Mouse (Mus musculus): Measurements from ENCODE around the gene Igf2bp1.

DNA sequence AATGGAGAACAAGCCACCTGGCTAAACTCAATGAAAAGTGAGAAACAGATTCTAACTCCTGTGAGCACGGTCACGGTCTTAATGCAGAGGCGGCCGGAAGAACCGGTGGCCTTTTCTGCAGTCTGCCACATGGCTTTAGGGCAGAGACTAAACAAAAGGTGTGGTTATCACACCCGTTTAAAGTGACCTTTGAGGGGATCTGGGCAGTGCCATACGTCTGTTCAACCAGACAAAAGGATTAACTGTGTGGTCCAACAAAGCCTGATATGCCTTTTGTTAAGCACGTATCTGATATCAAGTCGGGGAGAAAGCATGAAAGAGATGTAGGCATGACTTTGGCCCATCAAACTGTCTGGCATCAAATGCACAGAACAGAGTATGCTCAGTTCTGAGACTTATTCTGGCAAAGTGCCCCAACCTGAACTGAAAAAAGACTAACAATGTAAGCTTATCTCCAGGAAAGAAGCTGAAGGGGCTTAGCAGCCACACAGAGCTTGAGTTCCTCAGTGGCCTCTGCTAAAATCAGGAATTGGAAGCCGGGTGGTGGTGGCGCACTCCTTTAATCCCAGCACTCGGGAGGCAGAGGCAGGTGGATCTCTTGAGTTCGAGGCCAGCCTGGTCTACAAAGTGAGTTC lies 59.8 kb downstream of the Igf2bp1 start:
- TF ChIP-seq CTCF (conservative IDR thresholded peaks at IDR 0.05 in 1 of 2, IDR thresholded peaks at IDR 0.05 in 1 of 2; ENCODE audit: low read depth in 2 of 2, low read length in 2 of 2) = no peak
- TF ChIP-seq E2F4 (IDR thresholded peaks at IDR 0.05; ENCODE audit: insufficient replicate concordance, low read depth, low read length) = no peak
- no peak for TF ChIP-seq ETS1 (conservative IDR thresholded peaks at IDR 0.05; ENCODE audit: low read depth, low read length)
- TF ChIP-seq JUN (IDR thresholded peaks at IDR 0.05; ENCODE audit: insufficient read depth, low read depth, low read length) = no peak
- TF ChIP-seq UBTF (IDR thresholded peaks at IDR 0.05; ENCODE audit: low read depth, low read length) = no peak
- no peak for TF ChIP-seq CHD1 (IDR thresholded peaks at IDR 0.05; ENCODE audit: low read depth, low read length)
- no peak for TF ChIP-seq JUND (conservative IDR thresholded peaks at IDR 0.05; ENCODE audit: low read depth, low read length)
- no peak for TF ChIP-seq IRF4 (IDR thresholded peaks at IDR 0.05; ENCODE audit: low read depth, low read length)
- TF ChIP-seq NRF1 (IDR thresholded peaks at IDR 0.05; ENCODE audit: low read depth, low read length) = no peak
- TF ChIP-seq BHLHE40 (IDR thresholded peaks at IDR 0.05; ENCODE audit: low read depth, low read length) = no peak
- TF ChIP-seq EP300 (IDR thresholded peaks at IDR 0.05; ENCODE audit: low read length) = no peak
- TF ChIP-seq SMC3 (IDR thresholded peaks at IDR 0.05; ENCODE audit: low read depth, low read length) = no peak
